Mouse (Mus musculus) hindbrain, postnatal 0 days (tissue): Measurements from ENCODE around the gene Vegfc. TPM values are rescaled to one million over a fixed set of nuclear protein-coding genes. Genes with fewer than 3 reads are reported as not detected.
A peak's percentile ranks its signal among the peaks of the same experiment; 100 is the strongest.

Experiments used
- ATAC-seq: fragments of 200-750 bp; cut with Nextera tagmentation; 2 replicates; pipeline ENCODE4 v1.8.0; 2017; ENCODE audit warnings: mild to moderate bottlenecking, moderate TSS enrichment, moderate library complexity
- DNase-seq: peaks from one replicate; pipeline ENCODE4 v3.0.0-alpha.2; 2015; ENCODE audit warnings: low spot score
- H3K27ac ChIP-seq: fragments of 300-500 bp; sonication (generic); 2 replicates; pipeline ENCODE4 v1.5.1; 2014; ENCODE audit warnings: mild to moderate bottlenecking
- H3K27me3 ChIP-seq: fragments of 300-500 bp; sonication (generic); 2 replicates; pipeline ENCODE4 v1.6.1; 2014; ENCODE audit warnings: low read length, mixed read lengths; ENCODE audit not compliant: insufficient read depth
- H3K36me3 ChIP-seq: fragments of 300-500 bp; sonication (generic); 2 replicates; pipeline ENCODE4 v1.6.1; 2014; ENCODE audit warnings: low read length, mixed read lengths; ENCODE audit not compliant: insufficient read depth
- H3K4me1 ChIP-seq: fragments of 300-500 bp; sonication (generic); 2 replicates; pipeline ENCODE4 v1.6.1; 2014; ENCODE audit warnings: antibody characterized with exemption, low read length, mixed read lengths; ENCODE audit not compliant: insufficient read depth
- H3K4me2 ChIP-seq: fragments of 300-500 bp; sonication (generic); 2 replicates; pipeline ENCODE4 v1.6.1; 2014; ENCODE audit warnings: low read depth, mild to moderate bottlenecking, low read length, moderate library complexity, mixed read lengths
- H3K4me3 ChIP-seq: fragments of 300-500 bp; sonication (generic); 2 replicates; pipeline ENCODE4 v1.5.1; 2014; ENCODE audit warnings: low read length
- H3K9ac ChIP-seq: fragments of 300-500 bp; sonication (generic); replicated peaks from 2 replicates; pipeline ENCODE4 v1.6.1; 2014; ENCODE audit warnings: mild to moderate bottlenecking, low read length, moderate library complexity, mixed read lengths
- H3K9me3 ChIP-seq: fragments of 300-500 bp; sonication (generic); 2 replicates; pipeline ENCODE4 v1.6.1; 2016; ENCODE audit warnings: low read length, mixed read lengths
- CTCF ChIP-seq: IDR thresholded peaks from 2 replicates; pipeline ENCODE4 v1.5.1; 2016; ENCODE audit warnings: antibody characterized with exemption, control low read depth, low read depth
- WGBS: fragments of 180-500 bp; shearing (Covaris S2); extraction: QIAGEN DNeasy Blood & Tissue Kit; methylation state at CpG from one replicate; pipeline ENCODE4 v1.1.7; 2014; 5-methylcytosine and 5-hydroxymethylcytosine counted together
- polyA plus RNA-seq: library from polyadenylated mRNA; unstranded; fragments of >200 nt; fragmentation: Nextera tagmentation; extraction: Ambion mirVana; gene quantifications from 2 replicates; pipeline ENCODE4 v1.2.1, GENCODE M21; 2015
- total RNA-seq: library from RNA; depleted of rRNA; stranded (reverse); fragments of >200 nt; gene quantifications from 2 replicates; pipeline ENCODE4 v1.2.3, GENCODE M21; 2014

Gene Vegfc
- total and polyA plus RNA-seq, 2 experiments from 2014 or later, result 4.2 to 4.3 TPM

- DNase-seq (peak; percentile 83), ATAC-seq (peak; percentile 93)
- peak overlapping the region; percentile 67 for H3K4me2 ChIP-seq
- H3K9ac ChIP-seq, result peak overlapping the region; percentile 74
- no peaks in the 10 kb centered on the region for H3K36me3 ChIP-seq
- no peaks in the 10 kb centered on the region for H3K9me3 ChIP-seq
- H3K27ac ChIP-seq, result peak overlapping the region; percentile 77
- H3K27me3 ChIP-seq, result no peaks in the 10 kb centered on the region
- H3K4me3 ChIP-seq, result peak overlapping the region; percentile 90
- no peaks in the 10 kb centered on the region for H3K4me1 ChIP-seq
- 1% methylated on average over 14 of the region's 28 CpGs for WGBS
- peak; percentile 48 for TF ChIP-seq CTCF
Observed at GRCm38 (mm10) chr8:54076791-54077270, 575 bp upstream of the Vegfc start.

DNA sequence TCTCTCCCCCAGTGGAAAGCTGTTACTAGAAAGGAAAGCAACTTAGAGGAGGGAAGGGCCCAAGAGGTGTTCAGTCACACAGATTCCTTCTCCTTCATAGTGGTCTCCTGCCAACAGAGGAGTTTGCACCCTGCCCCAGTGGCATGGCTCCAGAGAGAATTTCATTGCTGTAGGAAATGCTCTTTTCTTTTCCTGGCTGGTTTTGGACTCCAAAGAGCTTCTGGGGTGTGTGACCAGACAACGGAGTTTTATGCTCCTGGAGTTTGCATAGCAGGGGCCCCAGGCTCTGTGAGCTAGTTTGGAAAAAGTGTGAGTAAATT, 675 bp downstream of the Vegfc start:
- TF ChIP-seq CTCF, result no peak
- no peaks in the 10 kb centered on the region for H3K4me1 ChIP-seq
- 0% methylated on average over 1 of the region's 1 CpGs for WGBS
- ATAC-seq (no peak), DNase-seq (peak; percentile 41)
- no peaks in the 10 kb centered on the region for H3K36me3 ChIP-seq
- H3K9me3 ChIP-seq, result no peaks in the 10 kb centered on the region
- peak overlapping the region; percentile 67 for H3K4me2 ChIP-seq
- H3K4me3 ChIP-seq, result peak overlapping the region; percentile 90
- H3K9ac ChIP-seq, result peak overlapping the region; percentile 74
- H3K27me3 ChIP-seq, result no peaks in the 10 kb centered on the region
- H3K27ac ChIP-seq, result peak overlapping the region; percentile 77; the same call in 1 of the 2 replicates

DNA sequence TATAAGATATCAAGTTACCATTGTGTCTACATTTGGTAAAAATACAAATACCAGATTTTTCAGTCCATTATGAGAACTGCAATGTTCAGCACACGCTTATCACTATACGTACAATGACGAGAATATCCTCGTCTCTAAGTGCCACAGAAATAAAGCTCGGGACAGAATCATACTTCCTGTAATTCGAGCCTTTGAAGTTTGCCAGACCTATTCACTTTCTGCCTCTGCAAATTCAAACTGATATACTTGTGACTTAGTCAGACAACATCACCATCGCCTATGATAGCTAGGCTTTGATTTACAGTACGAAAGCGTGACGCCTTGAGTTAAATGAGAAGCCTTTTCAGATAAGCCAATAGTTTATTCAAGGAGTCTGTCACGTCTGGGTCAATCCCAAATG, 1.6 kb downstream of the Vegfc start:
- ATAC-seq, result no peak
- H3K4me2 ChIP-seq, result peak overlapping the region; percentile 67
- WGBS, result 48% methylated on average over 11 of the region's 11 CpGs
- no peaks in the 10 kb centered on the region for H3K4me1 ChIP-seq
- no peaks in the 10 kb centered on the region for H3K36me3 ChIP-seq
- no peak for TF ChIP-seq CTCF
- H3K9ac ChIP-seq, result no peak overlapping the region
- H3K4me3 ChIP-seq, result peak overlapping the region; percentile 2; the same call in 1 of the 2 replicates
- no peaks in the 10 kb centered on the region for H3K9me3 ChIP-seq
- no peak overlapping the region for H3K27ac ChIP-seq
- DNase-seq, result no peak
- H3K27me3 ChIP-seq, result no peaks in the 10 kb centered on the region

GRCm38 (mm10) chr8:54079601-54080000, 2.2 kb downstream of the Vegfc start:
- ATAC-seq, result no peak
- H3K27me3 ChIP-seq, result no peaks in the 10 kb centered on the region
- no peak overlapping the region for H3K4me3 ChIP-seq
- H3K36me3 ChIP-seq, result no peaks in the 10 kb centered on the region
- peak; percentile 54 for TF ChIP-seq CTCF
- H3K27ac ChIP-seq, result no peak overlapping the region
- peak; percentile 11 for DNase-seq
- no peaks in the 10 kb centered on the region for H3K4me1 ChIP-seq
- no peak overlapping the region for H3K9ac ChIP-seq
- H3K9me3 ChIP-seq, result no peaks in the 10 kb centered on the region
- no peak overlapping the region; the same call in 1 of the 2 replicates for H3K4me2 ChIP-seq

DNA sequence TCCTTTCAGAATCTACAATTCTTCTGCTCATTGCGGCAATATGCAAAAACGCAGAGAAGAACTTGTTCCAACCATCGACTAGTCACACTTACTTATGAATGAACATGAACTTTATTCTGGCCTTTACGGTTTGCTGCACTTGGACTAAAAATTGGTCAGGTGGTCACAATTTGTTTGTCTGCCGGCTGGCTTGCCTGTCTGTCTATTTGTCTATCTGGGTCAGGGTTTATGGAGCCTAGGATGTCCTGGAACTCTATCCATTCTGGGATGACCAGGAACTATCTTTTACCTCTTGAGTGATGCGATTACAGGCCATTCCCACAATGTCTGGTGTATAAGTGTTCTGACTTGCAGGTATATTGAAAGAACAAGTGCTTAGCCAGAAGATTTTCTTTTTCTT, 8.5 kb downstream of the Vegfc start:
- Histone ChIP-seq H3K9ac (no peak overlapping the region), H3K4me1 (no peaks in the 10 kb centered on the region), H3K36me3 (no peaks in the 10 kb centered on the region), H3K27ac (no peak overlapping the region), H3K4me3 (no peak overlapping the region), H3K4me2 (no peak overlapping the region), H3K9me3 (no peaks in the 10 kb centered on the region), H3K27me3 (no peaks in the 10 kb centered on the region)
- 86% methylated on average over 6 of the region's 6 CpGs for WGBS
- no peak for TF ChIP-seq CTCF
- ATAC-seq, result no peak
- DNase-seq, result no peak

GRCm38 (mm10) chr8:54087114-54087513, 9.7 kb downstream of the Vegfc start:
- no peaks in the 10 kb centered on the region for H3K36me3 ChIP-seq
- H3K9me3 ChIP-seq, result no peaks in the 10 kb centered on the region
- H3K9ac ChIP-seq, result no peak overlapping the region
- no peak overlapping the region for H3K4me2 ChIP-seq
- WGBS, result 88% methylated on average over 2 of the region's 2 CpGs
- H3K27ac ChIP-seq, result no peak overlapping the region
- H3K27me3 ChIP-seq, result no peaks in the 10 kb centered on the region
- H3K4me1 ChIP-seq, result no peaks in the 10 kb centered on the region
- TF ChIP-seq CTCF, result no peak
- ATAC-seq, result no peak
- DNase-seq, result no peak
- no peak overlapping the region for H3K4me3 ChIP-seq

DNA sequence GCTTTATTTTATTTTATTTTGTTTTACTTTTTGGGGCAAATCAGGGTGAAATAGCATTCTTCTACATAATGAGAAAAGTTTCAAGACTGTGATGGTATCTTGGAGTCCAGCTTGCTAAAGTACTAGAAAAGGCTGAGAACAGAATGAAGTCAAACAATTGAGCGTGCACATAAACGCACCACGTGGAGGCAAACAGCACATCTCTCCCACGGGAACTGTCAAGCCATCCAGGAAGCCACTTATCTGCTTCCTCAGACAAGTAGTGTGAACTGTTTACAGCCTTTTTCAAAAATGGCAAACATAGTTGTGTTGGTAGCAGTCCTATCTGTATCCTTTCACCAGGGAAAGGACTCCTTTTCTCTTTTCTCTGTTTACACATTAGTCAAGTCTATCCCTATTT, 11.8 kb downstream of the Vegfc start:
- no peak overlapping the region for H3K27ac ChIP-seq
- ATAC-seq (no peak), DNase-seq (no peak)
- no peak for TF ChIP-seq CTCF
- no peaks in the 10 kb centered on the region for H3K4me1 ChIP-seq
- no peaks in the 10 kb centered on the region for H3K9me3 ChIP-seq
- H3K4me2 ChIP-seq, result no peak overlapping the region
- no peak overlapping the region for H3K4me3 ChIP-seq
- H3K9ac ChIP-seq, result no peak overlapping the region
- H3K36me3 ChIP-seq, result no peaks in the 10 kb centered on the region
- 46% methylated on average over 4 of the region's 4 CpGs for WGBS
- no peaks in the 10 kb centered on the region for H3K27me3 ChIP-seq
